Mouse (Mus musculus): ENCODE measurements around the gene Pfpl.

The Pfpl gene

DNA sequence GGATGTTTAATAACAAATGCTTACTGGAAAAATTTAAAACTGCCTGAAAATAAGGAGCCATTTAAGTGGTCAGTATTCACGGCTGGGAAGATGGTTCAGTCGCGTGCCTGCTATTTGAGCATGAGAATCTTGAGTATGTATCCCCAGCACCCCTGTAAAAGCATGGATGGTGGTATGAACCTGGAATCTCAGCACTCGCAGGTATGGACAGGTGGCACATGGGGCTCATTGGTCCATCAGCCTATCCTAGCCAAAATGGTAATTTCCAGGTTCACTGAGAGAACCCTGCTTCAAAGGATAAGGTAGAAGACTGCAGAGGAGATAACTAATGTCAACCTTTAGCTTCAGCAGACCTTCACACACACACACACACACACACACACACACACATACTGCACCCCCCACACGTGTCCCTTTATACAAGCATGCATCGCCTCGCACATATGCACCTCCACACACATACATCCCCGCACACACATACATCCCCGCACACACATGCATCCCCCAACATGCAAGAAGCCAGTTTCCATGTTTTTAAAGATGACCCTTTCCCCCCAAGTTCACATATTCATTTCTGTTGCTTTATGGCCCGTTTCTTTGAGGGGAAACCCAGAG is 37.9 kb downstream of the Pfpl start:
- no peak for DNase-seq

DNA sequence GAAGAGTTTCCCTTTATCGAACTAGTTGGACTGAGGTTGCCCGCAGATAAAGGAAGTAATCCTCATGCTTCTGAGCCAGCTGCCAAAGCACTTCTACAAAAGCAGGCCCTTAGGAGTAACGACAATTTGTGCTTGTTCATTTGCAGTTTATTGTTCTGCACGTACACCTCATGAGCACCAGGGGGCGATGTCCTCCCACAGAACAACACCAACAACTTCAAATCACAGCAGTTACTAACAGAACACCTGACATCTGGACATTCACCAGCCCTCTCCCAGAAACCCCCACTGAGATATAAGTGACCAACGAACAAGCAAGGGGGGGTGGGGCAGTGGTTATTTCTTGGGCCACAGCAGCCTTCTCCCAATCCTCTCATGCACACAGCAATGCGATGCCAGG is 38.5 kb downstream of the Pfpl start:
- DNase-seq = peak; percentile 50 to 71

DNA sequence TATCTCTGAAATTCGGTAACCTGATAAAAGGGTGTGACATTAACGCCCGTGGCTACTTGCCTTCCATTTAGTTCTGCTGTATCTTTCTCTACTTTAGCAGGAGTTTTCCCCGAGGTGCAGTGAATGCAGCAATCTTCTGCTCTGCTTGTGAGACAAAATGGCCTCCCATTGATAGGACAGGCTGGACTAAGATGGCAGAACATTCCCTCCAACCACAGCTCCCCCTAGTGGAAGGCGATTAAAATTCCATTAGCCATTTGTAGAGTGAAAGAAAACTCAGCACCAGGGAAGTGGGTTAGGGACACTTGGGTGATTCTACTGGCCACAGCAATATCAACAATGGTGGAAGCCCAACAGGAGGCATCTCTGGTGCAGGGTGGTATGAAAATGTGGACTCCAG is 39.7 kb downstream of the Pfpl start:
- no peak for DNase-seq

DNA sequence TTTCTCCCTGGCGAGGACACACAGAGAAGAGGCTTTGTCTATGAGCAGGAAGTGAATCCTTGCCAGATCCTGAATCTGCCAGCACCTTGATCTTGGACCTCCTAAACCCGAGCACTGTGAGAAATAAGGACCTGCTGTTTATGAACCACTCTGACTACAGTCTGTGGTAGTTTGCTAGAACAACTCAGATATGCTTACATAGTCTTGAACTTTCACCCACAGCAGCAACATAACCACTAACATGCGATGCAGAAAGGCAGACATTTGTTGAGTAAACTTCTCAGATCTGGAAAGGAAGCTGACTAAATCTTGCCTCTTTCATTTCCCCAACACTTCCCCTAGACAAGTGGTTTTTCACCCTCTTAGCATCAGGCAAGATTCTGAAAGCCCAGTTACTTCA is 44.2 kb downstream of the Pfpl start:
- no peak for DNase-seq

DNA sequence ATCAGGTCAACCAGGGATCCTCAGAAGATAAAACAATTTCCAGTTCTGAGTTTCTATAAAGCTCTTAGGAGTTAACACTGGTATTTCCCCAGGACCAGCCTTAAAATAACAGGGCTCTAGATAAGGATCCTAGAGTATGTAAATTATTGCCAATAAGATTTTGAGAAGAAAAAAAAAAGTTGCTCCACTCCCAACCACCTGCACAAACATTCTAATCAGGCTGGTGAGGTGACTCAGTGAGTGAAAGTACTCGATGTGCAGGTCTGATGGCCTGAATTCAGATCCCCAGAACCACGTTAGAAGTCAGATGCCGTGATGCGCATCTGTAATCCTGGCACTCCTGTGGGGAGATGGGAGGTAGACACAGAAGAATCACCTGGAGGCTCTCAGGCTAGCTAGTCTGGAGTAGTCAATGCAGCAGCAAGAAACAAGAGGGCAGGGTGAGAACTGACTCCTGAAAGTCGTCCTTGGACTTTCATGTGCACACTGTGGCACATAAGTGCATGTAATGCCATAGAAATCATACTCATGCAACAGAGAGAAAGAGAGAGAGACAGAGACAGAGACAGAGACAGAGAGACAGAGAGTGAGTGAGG is 44.8 kb downstream of the Pfpl start:
- DNase-seq = no peak

DNA sequence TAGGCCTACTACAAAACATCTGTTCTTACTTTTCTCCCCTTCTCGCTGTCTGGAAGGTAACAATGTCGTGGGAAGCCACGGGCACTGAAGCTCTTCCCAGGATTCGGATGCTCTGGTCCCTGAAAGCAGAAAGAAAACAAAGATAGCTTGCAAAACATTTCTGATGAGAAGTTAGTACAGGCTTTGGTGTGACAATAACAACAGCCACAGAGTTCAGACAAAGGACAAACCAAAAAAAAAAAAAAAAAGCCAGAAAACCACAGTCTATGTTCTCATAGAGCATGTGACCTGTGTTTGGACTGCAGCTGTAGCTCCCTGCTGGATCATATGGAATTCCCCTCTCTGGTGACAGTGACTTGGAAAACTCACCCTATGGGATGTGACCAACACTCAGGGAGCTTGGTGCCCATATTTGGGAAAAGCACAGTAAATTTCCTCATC is 45.5 kb downstream of the Pfpl start:
- DNase-seq = no peak

DNA sequence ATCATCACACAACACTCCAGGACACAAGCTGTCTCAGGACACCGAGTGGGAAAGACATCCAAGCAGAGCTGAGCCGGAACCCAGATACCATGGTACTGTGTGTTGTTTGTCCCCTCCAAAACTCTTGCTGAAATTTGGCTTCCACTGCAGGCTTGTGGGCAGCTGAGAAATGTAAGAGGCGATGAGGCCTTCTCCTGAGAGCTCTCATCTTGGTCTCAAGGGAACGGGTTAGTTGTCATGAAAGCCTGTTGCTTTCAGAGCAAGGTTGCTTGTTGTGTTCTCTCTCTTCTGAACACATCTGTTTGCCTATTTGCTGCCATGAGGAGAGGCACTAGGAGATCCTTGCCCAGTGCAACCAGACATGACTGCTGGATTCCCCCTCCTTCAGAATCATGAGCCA is 46.2 kb downstream of the Pfpl start:
- no peak for DNase-seq

DNA sequence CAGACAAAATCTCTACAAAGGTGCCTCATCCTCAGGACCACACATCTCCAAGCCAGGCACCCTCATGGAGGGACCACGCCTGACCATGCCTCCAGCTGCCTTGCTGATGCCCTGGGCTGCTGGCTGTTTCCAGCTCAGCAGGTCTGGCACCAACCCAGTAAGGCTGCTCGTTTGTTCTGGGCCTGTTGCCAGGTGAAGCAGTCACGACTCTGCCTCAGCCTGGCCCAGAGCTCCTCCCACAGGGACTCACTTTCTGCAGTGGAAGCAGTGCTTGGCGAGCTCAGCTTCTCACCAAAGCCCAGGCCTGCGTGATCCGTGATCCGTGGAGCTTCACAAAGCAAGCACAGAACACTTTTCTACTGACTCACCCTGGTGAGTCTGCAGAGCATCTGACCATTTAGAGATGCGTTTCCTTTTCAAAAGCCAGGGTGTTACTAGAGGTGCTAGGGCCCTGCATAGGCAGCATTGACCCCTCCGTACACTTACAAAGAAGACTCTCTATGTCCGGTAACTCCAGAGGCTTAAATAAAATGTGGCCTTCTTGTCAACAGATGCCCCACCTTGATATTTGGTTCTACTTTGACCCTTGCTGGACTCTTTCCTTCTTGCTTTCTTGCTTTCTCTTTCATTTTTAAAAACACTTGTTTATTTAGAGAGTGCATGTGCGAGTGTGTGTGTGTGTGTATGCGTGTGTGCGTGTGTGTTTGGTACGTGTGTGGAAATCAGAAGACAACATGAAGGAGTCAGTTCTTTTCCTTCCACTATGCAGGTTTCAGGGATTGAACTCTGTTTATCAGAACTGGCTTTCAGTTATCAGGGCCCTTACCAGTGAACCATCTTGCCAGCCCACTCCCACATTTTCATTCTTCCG is 47.9 kb downstream of the Pfpl start:
- DNase-seq = peak; percentile 77 to 80

DNA sequence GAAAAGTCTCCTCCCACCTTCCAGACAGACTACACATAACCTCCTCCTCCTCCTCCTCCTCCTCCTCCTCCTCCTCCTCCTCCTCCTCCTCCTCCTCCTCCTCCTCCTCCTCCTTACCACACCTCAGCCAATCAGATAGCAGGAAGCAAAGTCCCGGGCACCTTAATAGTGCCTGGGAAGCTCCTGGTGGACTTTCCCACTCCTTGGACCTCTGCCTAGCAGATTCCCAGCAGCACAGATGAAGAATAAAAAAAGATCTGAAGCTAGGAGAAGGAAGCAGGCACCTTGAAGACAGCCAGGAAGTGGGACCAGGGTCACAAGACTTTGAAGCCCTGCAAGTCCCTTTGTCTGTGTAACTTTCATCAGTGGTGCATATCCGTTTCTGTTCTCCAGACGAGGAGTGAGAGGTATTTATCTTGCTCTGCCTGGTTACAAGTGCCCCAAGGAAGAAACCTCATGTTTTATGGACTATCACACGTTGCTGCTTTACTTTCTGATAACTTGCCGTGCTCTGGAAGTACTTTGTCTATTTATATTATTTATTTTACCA is 49.1 kb downstream of the Pfpl start:
- DNase-seq = no peak

DNA sequence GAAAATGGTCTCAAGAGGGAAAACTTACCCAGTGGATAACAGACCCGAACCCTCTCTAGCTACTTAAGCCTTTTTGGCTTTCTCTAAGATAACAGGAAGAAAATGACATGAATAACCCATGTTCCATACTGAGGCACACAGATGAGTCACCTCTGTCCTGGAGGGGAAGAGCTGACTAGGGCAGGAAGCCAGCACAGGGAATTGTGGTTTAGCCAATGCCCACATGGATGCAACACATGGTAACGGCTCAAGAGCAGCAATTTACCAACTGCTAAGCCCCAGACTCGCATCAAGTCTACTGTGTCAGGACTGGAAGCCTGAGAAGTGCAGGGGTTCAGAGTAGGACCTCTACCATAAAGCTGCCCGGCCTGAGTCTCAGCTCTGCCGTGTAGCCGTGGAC is 50.7 kb downstream of the Pfpl start:
- no peak for DNase-seq
